Mouse (Mus musculus) spleen, adult 10 weeks (tissue): ENCODE results near the gene Naip1. TPM values are rescaled to one million over a fixed set of nuclear protein-coding genes. Genes with fewer than 3 reads are reported as not detected.

ENCODE experiments used
- polyA plus RNA-seq: library from polyadenylated mRNA; stranded (reverse); fragments of 350-450 nt; fragmentation: Illumina TruSeq; extraction: RNeasy Lipid Tissue Mini Kit (QIAGEN cat#74804); gene quantifications from one replicate; pipeline ENCODE4 v1.2.3, GENCODE M21; 2015; ENCODE audit warnings: low replicate concordance; ENCODE audit not compliant: insufficient read depth

The Naip1 gene
- 4.4 TPM for polyA plus RNA-seq

GRCm38 (mm10) chr13:100452415-100453127 lies at the start of gene Naip1:
Gene Naip1, minus strand, starts transcription at chr13:100452869.

DNA sequence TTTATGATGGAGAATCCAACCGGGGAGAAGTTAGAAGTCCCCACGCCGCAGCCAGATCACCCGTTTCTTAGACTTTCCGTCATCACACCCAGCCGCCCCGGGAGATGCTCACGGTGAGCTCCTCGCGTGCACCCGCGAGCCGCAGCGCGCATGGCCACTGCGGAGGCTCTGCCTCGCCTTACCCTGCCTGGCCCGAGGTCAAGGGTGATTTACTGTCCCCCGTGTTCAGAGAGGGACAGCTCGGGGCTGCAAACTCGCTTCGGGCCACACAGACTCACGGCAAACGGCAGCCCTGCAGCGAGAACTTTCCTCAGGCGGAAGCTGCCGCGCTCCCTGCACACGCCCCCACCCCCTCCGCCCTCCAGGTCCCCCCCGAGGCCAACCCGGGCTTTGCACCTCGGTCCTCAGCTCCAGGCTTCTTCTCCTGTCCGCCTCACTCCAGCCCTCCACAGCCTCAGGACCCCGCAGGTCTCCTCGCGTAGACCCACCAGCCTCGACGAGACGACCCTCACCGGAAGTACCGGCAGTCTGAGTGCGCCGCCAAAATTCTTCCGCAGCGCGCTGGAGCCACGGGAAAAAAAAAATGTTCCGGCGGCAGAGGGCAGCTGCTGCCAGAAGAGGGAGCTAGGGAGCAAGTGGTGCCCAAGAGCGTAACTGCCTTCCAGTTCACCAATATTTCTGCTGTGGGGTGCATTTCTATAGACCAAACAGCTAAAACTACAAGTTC lies 39.6 kb upstream of the Naip1 start, which contains the start of gene Gtf2h2:
Gene Gtf2h2 (minus strand): TSS at position 519 of the 727 bp plus-strand sequence.

Other genes starting within 250 kb of the Naip1 start
- gene Naip5, start 206.5 kb downstream of the Naip1 start, polyA plus RNA-seq: 22.0 TPM
- gene Naip6, start 135.2 kb downstream of the Naip1 start, polyA plus RNA-seq: 13.6 TPM
- 74.5 TPM for gene Gtf2h2, start 39.7 kb upstream of the Naip1 start, polyA plus RNA-seq
- gene Ocln, start 99.8 kb upstream of the Naip1 start, polyA plus RNA-seq: 0.15 TPM
- gene Marveld2, start 164.1 kb upstream of the Naip1 start, polyA plus RNA-seq: 7.9 TPM
- 157 TPM for gene Ak6, start 198.1 kb upstream of the Naip1 start, polyA plus RNA-seq
- gene Rad17, start 198.2 kb upstream of the Naip1 start, polyA plus RNA-seq: 34.2 TPM
- 9.8 TPM for gene Taf9, start 198.7 kb upstream of the Naip1 start, polyA plus RNA-seq
- gene Ccdc125, start 216.8 kb upstream of the Naip1 start, polyA plus RNA-seq: 22.3 TPM